Mouse (Mus musculus) brown adipose tissue, adult 24 weeks (tissue): Measurements from ENCODE around the gene Kars. TPM values are rescaled to one million over a fixed set of nuclear protein-coding genes. Genes with fewer than 3 reads are reported as not detected.

Source experiments
- H3K27ac ChIP-seq: fragments of 200-500 bp; replicated peaks from 2 replicates; pipeline ENCODE4 v1.5.1; 2012; ENCODE audit warnings: low read depth, mild to moderate bottlenecking, low read length
- H3K4me1 ChIP-seq: fragments of 200-500 bp; 2 replicates; pipeline ENCODE4 v1.6.1; 2012; ENCODE audit warnings: low read length, mixed read lengths; ENCODE audit not compliant: control insufficient read depth, insufficient read depth, insufficient read length
- H3K4me3 ChIP-seq: fragments of 200-500 bp; 2 replicates; pipeline ENCODE4 v1.5.1; 2012; ENCODE audit warnings: low read depth, mild to moderate bottlenecking, low read length, moderate library complexity; ENCODE audit not compliant: insufficient read depth
- polyA plus RNA-seq: library from polyadenylated mRNA; stranded (reverse); fragments of >200 nt; gene quantifications from 2 replicates; pipeline ENCODE4 v1.2.4, GENCODE M21; 2012; ENCODE audit not compliant: missing spikeins, insufficient read depth, insufficient read length

Kars gene
- polyA plus RNA-seq, 1 experiment: 65.6 TPM

GRCm38 (mm10) chr8:111964351-111964750 lies 46.8 kb downstream of the Kars start:
- Histone ChIP-seq H3K4me1 (no peaks in the 10 kb centered on the region), H3K27ac (no peak overlapping the region), H3K4me3 (no peak overlapping the region)

GRCm38 (mm10) chr8:111963546-111963945 lies 47.6 kb downstream of the Kars start:
- H3K4me3 ChIP-seq: no peak overlapping the region
- H3K27ac ChIP-seq: no peak overlapping the region
- no peaks in the 10 kb centered on the region for H3K4me1 ChIP-seq

- H3K27ac ChIP-seq: no peak overlapping the region
These were observed 48.0 kb downstream of the Kars start for GRCm38 (mm10) chr8:111963091-111963490.

DNA sequence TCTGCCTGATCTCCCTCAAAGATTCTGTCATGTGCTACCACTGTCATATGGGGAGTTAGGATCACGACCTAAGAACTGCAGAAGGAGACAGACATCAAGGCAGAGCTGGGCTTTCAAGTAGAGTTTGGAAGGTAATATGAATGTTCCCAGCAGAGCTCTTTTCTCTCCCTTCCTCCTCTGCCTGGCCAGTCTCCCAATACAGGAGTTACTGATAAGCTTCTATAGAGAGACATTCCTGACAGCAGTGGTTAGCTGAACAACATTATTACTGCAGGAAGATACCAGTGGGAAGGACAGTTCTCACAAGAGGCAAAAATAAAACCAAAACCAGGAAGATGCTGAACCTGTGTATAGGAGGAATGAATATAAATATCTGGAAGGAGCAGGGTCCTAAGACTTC lies 48.5 kb downstream of the Kars start:
- no peak overlapping the region for H3K4me3 ChIP-seq
- H3K27ac ChIP-seq: no peak overlapping the region
- no peaks in the 10 kb centered on the region for H3K4me1 ChIP-seq

More at GRCm38 (mm10) chr8:111963091-111963490, 48.0 kb downstream of the Kars start:
- Histone ChIP-seq H3K4me3 (no peak overlapping the region), H3K4me1 (no peaks in the 10 kb centered on the region)

- no peak overlapping the region for H3K27ac ChIP-seq
- no peak overlapping the region for H3K4me3 ChIP-seq
These were observed 49.8 kb downstream of the Kars start for GRCm38 (mm10) chr8:111961330-111961729.

DNA sequence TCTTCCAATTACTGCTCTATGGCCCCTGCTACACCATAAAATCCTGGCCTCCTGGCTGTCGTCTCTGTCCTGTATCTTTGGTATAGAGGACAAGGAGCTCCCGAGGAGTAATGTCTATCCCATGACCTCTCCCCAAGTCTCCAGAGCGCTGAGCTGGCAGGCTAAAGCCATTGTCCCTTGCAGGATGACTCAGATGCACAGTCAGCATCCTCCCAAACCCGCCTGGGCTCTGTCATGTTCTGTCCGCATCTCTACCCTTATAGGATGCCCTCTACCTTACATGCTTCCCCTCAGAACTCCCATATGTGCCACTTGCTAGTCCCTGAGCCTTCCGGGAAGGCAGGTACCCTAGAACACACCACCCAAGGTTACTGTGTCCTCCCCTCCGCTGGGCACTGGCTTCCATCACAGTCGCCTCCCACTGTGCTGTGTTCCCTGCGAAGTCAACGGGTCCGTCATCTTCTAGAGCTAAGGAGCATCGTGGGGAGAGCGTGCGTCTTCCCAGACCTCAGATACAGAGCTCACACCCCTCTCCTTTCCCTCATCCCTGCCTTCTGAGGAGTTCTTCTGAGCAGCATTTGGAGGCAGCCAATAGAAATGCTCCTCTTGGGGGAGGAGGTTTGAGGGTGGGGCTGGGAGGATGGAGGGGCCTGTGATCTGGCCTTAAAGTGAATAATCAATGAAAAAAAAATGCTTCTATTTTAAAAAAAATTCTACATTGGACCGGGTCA lies 50.4 kb downstream of the Kars start:
- no peaks in the 10 kb centered on the region for H3K4me1 ChIP-seq
- H3K27ac ChIP-seq: no peak overlapping the region
- H3K4me3 ChIP-seq: no peak overlapping the region

More at GRCm38 (mm10) chr8:111961330-111961729, 49.8 kb downstream of the Kars start:
- no peaks in the 10 kb centered on the region for H3K4me1 ChIP-seq

DNA sequence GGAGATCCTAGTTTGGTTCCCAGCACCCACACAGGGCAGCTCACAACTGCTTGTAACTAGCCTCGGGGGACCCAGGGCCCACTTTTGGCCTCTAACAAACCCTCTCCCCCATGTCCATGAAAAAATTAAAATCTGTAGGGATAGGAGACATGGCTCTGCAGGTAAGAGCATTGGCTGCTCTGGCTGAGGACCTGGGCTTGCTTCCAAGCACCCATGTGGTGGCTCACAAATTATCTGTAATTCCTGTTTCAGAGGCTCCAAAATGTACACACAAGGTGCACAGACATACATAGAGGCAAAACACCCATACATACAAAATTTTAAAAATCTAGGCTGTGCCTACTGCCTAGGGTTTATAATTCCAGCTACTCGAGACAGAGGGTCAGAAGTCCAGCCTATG lies 53.9 kb downstream of the Kars start:
- Histone ChIP-seq H3K27ac (no peak overlapping the region), H3K4me1 (no peaks in the 10 kb centered on the region), H3K4me3 (no peak overlapping the region)

- no peaks in the 10 kb centered on the region for H3K4me1 ChIP-seq
- no peak overlapping the region for H3K27ac ChIP-seq
- H3K4me3 ChIP-seq: no peak overlapping the region
These were observed 55.2 kb downstream of the Kars start for GRCm38 (mm10) chr8:111955879-111956278.

GRCm38 (mm10) chr8:111954844-111955594 lies 56.1 kb downstream of the Kars start:
- Histone ChIP-seq H3K4me3 (no peak overlapping the region), H3K4me1 (no peaks in the 10 kb centered on the region), H3K27ac (no peak overlapping the region)

- Histone ChIP-seq H3K4me3 (no peak overlapping the region), H3K27ac (no peak overlapping the region)
These were observed 59.2 kb downstream of the Kars start for GRCm38 (mm10) chr8:111951936-111952335.

DNA sequence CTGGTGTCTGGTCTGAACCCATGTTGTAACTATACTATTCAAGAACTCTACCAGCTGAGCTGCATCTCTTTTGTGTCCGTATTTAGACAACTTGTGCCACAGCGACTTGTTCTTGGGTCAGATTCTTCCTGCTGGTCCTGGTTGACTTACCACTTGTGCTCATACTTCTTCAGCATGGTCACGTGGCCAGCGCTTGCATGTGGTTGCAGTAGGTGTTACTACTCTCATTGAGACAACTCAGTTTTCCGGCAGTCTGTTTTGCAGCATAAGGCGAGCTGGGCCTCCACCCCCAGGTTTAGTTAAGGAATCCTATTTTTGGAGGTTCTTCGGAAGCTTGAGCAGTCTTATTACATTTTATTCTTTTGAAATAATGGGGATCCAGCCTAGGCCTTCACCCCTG lies 59.8 kb downstream of the Kars start:
- Histone ChIP-seq H3K27ac (no peak overlapping the region), H3K4me1 (no peaks in the 10 kb centered on the region), H3K4me3 (no peak overlapping the region)

More at GRCm38 (mm10) chr8:111951936-111952335, 59.2 kb downstream of the Kars start:
- no peaks in the 10 kb centered on the region for H3K4me1 ChIP-seq

GRCm38 (mm10) chr8:111950846-111951245 lies 60.3 kb downstream of the Kars start:
- Histone ChIP-seq H3K4me3 (no peak overlapping the region), H3K27ac (no peak overlapping the region), H3K4me1 (no peaks in the 10 kb centered on the region)

DNA sequence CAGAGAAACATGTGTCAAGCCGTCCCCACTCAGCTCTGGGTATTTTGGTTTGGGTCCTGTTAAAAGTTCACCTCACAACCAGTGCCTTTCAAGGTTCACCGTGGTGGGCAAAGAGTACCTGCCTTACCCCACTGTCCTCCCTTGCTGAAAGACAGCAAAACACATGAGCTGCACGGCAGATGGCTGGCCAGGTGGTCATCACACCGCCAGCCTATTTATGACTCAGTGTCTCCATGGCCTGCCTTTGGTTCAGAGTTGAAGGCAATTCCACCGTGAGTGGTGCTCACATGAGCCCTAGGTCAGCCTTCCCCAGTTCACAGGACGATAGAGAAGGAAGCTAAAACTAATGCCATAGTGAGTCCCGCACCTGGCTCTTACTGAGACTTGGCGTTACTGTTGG lies 63.2 kb downstream of the Kars start:
- Histone ChIP-seq H3K27ac (no peak overlapping the region), H3K4me3 (no peak overlapping the region), H3K4me1 (no peaks in the 10 kb centered on the region)

DNA sequence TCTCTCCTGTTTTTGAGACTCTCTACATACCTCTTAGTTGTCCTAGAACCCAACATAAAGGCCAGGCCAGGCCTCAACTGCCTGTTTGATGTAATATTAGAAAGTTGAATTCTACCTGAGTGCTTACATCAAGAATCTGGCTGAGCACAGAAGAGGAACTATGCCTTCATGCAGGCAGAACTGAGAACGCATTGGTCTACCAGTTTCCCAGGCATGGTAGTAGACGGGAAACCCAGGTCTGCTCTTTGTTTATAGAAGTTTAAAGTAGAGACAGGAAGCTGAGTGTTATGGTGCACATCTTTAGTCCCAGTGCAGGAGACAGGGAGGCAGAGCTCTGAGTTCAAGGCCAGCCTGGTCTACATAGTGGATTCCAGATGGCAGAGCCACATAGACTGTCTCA lies 64.0 kb downstream of the Kars start:
- Histone ChIP-seq H3K27ac (no peak overlapping the region), H3K4me3 (no peak overlapping the region), H3K4me1 (no peaks in the 10 kb centered on the region)

GRCm38 (mm10) chr8:111943544-111943943 lies 67.6 kb downstream of the Kars start:
- Histone ChIP-seq H3K4me3 (no peak overlapping the region), H3K4me1 (0 out of 2 replicates have a peak, but pooled peaks cover 6% of the 10 kb centered on the region), H3K27ac (no peak overlapping the region)
